Mouse (Mus musculus): ENCODE data around the gene Fam83g.
"Not testable (repeated sequence)": the region's sequence is repeated elsewhere in the genome, so short reads cannot be mapped to it uniquely, and the experiment has no call there.

The Fam83g gene

DNA sequence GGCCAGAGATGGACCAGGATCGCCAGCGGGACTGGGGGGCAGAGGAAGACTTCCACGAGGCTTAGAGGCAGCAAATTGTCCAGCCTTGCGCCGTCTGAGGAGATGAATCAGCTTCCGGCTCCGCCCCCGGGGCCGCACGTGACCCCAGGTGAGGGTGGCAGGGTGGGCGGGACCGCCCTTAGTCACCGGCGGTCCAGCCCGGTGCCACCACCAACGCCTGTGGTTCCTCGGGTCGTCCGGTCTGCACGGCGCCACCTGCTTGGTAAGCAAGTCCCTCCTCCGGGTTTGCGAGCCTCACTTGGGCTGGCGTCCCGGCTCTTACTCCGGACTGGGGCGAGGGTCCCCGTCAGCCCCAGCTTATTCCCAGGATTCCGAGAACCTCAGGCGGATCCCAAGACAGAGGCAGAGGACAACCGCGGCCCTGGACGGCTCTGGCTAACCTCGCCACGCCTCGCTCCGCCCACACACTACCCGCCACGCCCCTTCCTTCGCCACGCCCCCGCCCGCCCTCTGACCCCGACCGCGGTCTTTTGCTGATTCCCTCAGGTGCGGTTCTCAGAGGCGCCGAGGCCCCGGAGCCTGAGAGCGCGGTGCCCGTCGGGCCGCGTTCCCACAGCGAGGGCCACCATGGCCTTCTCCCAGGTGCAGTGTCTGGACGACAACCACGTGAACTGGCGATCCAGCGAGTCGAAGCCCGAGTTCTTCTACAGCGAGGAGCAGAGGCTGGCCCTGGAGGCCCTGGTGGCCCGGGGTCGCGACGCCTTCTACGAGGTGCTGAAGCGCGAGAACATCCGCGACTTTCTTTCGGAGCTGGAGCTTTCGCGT, at the start of gene Fam83g:
Gene Fam83g (plus strand): TSS at position 185 of the 825 bp plus-strand sequence.
- peak; percentile 74 for DNase-seq (ENCODE audit: low read depth)

GRCm38 (mm10) chr11:61636309-61636708, 47.6 kb upstream of the Fam83g start:
- not testable (repeated sequence) for DNase-seq (ENCODE audit: low read depth)

DNA sequence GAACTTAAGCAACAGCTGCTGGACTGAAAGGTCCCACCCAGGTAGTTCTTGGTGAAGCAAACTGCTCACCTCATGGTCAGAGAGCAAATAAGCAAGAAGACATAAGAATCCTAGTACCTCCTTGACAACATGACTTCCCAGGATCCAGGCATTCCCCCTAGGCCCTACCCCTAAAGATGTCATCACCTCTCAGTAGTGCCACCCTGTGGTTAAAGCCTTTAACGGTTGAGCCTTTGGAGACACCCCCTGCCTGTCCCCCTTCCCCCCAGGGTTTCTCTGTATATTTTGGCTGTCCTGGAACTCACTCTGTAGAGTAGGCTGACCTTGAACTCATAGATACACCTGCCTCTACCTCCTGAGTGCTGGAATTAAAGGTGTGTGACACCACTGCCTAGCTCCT, 46.5 kb upstream of the Fam83g start:
- no peak for DNase-seq (ENCODE audit: low read depth)

DNA sequence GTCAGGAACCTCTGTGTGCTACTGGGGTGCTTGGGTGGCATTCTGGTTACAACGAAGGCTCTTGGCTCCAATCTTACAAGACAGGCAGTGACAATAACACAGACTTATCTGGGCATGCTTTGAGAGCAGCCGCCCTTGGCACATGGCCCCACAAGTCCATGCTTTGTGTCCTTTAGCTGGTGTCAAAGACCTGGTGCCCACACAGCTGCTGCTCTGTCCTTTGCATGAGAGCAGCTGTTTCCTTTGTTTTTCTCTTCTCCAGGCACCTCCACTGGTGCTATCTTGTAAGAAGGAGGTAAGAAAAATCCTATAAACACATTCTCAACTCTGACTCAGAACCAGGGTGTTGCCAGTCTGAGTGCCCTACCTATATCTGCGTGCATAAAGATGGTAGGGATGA, 46.0 kb upstream of the Fam83g start:
- DNase-seq (ENCODE audit: low read depth): no peak

DNA sequence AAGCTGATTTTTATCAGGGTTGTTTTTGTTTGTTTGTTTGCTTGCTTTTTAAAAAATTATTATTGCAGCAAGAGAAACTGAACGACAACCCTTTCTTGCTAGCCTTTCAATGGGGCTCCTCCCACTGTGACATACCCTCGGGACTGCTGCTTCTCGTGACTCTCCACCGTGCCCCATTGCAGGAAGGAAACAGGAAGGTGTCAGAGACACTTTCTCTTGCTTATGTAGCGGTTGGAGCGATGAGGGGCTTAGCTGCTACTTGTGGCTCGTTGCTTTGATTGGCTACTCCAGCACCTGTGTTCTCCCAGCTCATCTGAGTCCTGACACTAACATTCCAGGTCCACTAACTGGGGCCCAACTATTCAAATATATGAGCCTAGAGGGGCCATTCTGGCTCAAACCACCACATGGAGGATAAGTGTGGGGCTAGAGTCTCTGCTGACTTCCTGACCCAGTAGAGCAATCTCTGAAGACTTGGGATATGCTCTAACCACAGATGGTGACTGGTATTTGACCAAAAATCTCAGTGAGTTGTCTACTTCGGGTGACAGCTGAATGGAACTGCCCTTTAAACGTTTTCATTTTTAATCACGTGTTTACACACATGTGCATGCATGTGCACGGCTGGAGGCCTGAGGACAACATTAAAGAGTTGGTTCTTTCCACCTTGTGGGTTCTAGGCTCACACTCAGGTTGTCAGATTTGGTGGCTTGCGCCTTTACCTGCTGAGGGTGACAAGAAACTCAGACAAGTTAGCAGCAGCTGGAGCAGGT, 44.9 kb upstream of the Fam83g start:
- peak; percentile 67 for DNase-seq (ENCODE audit: low read depth)

DNA sequence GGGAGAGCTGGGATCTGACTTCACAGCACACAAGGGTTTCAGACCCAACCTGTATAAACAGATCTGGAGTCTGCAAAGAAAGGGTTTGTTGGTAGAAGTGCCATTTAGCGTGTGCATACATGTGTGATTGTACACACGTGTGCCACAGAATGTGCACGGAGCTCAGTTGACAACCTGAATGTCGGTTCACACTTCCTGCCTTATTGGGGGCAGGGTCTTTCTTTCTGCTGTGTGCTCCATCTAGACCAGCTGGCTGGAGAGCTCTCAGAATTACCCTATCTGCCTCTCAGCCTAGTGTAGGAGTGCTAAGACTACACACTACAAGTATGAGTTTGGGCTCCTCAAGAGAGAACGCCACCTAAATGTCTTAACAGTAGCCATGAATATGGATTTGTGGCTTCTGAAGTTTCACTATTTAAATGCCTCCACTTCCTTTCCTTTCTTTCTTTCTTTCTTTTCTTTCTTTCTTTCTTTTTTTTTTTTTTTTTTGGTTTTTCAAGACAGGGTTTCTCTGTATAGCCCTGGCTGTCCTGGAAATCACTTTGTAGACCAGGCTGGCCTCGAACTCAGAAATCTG, 44.2 kb upstream of the Fam83g start:
- peak; percentile 51 for DNase-seq (ENCODE audit: low read depth)

- DNase-seq (ENCODE audit: low read depth): not testable (repeated sequence)
Observed at GRCm38 (mm10) chr11:61640585-61640984, 43.3 kb upstream of the Fam83g start.

- peak; percentile 53 for DNase-seq (ENCODE audit: low read depth)
Observed at GRCm38 (mm10) chr11:61642106-61642505, 41.8 kb upstream of the Fam83g start.

DNA sequence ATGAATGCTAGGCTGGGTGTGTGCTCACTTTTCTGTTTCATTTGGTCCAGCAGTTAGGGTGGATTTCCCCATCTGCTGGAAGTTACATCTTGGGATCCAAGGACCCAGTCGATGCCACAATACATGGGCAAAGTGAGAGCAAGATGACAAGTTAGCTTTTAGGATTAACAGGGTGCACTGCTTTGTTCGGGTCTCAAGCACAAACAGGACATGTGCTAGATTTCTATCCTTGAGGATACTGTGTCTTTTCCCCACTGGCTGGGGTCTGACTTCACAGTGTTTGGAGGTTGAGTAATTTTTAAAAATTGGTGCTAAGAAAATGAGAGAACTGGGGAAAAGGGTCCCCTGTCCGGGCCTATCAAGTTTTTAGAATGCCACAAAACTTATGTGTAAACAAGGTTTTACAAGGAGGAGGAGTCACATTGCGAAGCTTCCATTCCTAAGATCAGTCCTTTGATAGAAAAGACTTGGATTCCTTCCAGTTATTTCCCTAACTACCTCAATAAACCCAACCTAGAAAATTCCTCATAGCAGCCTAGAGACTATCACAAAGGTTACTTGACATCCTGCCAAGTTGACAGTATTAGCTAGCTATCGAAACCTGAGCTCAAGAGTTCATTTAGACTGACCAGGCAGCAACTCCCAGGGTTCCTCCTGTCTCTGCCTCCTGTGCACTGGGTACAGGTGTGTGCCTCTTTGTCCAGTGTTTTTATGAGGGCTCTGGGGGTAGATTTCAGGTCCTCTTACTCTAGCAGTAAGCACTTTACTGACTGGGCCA, 40.5 kb upstream of the Fam83g start:
- DNase-seq (ENCODE audit: low read depth): no peak

GRCm38 (mm10) chr11:61644576-61645326, 39.1 kb upstream of the Fam83g start:
- peak; percentile 57 for DNase-seq (ENCODE audit: low read depth)

- peak; percentile 61 for DNase-seq (ENCODE audit: low read depth)
Observed at GRCm38 (mm10) chr11:61645357-61645857, 38.5 kb upstream of the Fam83g start.

GRCm38 (mm10) chr11:61646499-61647039, 37.3 kb upstream of the Fam83g start:
- DNase-seq (ENCODE audit: low read depth): peak; percentile 35

DNA sequence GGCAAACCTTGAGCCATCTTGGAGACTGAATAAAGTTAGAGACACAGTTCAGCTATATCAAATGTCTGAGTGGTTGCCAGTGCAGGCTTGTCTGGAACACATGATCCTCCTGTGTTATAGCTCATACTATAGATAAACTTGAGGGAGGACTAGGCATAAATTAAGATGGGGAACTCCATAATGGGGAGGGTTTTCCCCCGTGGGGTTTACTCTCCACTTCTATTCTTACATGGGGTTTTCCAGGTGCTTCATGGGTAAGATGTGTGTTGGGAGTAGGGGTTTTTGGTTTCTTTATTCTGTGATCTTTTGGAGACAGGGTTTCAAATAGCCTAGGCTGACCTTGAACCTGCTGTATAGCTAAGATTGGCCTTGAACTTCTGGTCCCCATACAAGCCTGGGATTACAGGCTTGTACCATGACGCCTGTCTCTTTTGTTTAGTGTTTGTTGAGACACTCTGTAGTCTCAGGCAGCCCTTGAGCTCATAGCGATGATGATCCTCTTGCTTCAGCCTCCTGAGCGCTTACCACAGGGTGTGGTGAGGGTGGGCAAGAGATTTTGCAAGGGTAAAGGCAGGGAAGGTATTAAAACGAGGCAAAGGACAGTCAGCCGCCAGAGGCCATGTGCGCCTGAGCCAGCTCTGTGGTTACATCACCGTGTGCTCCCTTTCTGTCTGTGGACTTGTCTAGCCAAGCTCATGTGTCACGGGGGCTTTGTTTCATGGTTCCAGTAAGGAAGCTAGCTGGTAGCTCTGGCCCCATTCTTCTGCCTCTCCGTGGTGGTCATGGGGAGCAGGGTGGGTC, 36.6 kb upstream of the Fam83g start:
- DNase-seq (ENCODE audit: low read depth): peak; percentile 74

GRCm38 (mm10) chr11:61647956-61648748, 35.7 kb upstream of the Fam83g start:
- DNase-seq (ENCODE audit: low read depth): peak; percentile 56

DNA sequence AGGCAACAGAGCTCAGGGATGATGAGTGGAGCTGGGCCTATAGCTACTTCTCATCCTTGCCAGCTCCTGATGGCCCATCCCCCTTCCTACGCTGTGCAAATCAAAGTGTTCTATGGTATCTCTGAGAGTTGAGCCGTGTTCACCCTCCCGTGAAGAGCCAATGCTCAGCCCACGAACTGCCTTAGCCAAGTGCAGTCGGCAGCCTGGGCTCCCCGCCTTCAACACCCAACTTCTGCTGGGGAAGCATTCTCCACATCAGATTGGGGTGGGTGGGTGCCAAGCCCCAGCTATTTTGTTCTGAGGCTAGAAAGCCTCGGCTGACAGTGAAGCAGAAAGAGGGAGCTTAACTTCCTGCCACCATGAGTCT, 35.2 kb upstream of the Fam83g start:
- DNase-seq (ENCODE audit: low read depth): peak; percentile 56

- DNase-seq (ENCODE audit: low read depth): no peak
Observed at GRCm38 (mm10) chr11:61649163-61649580, 34.7 kb upstream of the Fam83g start.

DNA sequence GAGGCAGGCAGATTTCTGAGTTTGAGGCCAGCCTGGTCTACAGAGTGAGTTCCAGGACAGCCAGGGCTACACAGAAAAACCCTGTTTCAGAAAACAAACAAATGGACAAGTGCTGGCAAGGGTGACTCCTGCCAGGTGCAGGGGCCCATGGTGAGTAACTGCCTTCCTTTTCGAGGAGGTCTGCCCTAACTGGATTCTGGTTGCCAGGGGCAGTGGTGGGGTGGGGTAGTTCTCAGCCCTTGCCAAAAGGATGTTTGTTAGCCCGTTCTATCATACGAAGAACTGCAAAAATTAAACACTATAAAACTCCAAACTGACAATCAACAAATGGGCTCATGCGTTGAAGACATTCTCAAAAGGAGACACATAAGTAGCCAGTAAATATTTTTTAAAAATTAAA, 34.3 kb upstream of the Fam83g start:
- DNase-seq (ENCODE audit: low read depth): no peak

DNA sequence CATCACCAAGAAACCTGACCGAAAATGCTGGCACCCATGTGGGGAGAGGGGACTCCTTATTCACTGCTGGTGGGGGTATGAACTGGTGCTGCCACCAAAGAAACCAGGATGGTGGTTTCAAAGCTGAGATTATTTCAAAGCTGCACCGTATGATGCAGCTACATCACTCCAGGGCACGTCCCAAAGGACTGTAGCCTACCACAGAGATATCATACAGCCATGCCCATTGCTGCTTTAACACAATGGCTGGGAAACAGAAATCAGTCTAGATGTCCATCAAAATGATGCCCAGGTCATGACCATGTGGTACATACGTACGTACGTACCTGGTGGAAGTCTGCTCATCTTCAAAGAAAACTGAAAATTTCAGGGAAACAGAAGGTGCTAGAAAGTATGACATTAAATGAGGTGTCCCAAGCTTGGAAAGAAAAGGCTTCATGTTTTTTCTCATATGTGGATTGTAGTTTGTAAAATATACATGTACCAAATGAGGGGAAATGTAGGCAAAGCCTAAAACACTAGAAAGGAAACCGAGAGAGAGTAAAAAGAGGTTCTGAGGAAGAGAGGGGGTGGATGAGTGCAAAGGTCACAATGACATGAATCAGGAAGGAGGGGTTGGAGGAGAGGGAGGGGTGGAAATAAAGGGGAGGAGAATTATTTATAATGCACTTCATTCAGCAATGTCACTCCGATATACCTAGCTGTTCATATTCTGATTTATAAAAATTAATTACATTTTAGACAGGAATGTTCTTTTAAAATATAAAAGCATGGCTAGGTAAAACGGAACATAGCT, 33.2 kb upstream of the Fam83g start:
- no peak for DNase-seq (ENCODE audit: low read depth)
